Comparison of ENCODE assay signal across 1 mouse cellular context in genomic region chr6:55358731-55359143, GRCm38 (mm10).
TF ChIP-seq lines count a peak whose summit lies in the region.

No protein-coding gene starts in this region.

TF ChIP-seq in MEL, 35 proteins besides CTCF, POLR2A, EP300 and RAD21 (continued from another document):
- no peak for TF ChIP-seq USF2 (IDR thresholded peaks at IDR 0.05; ENCODE audit: borderline replicate concordance in 1 of 2, insufficient read depth in 1 of 2, low read depth in 1 of 2, low read length in 2 of 2)
- no peak for TF ChIP-seq MAFK (IDR thresholded peaks at IDR 0.05; ENCODE audit: borderline replicate concordance, low read depth, low read length)
- no peak for TF ChIP-seq MEF2A (IDR thresholded peaks at IDR 0.05; ENCODE audit: extremely low read depth, insufficient replicate concordance, low read depth, low read length, poor library complexity, severe bottlenecking)
TF ChIP-seq in MEL: peak in this region for 6.
